Mouse (Mus musculus) liver, embryonic 14.5 days (tissue): ENCODE measurements around the gene Hoxd11.

Experiments
- CTCF ChIP-seq: IDR thresholded peaks from 2 replicates; pipeline ENCODE4 v1.5.1; 2016; ENCODE audit warnings: antibody characterized with exemption, low read depth, control low read depth
- EP300 ChIP-seq: IDR thresholded peaks from 2 replicates; pipeline ENCODE4 v1.6.1; 2016; ENCODE audit warnings: antibody characterized with exemption, low read depth

DNA sequence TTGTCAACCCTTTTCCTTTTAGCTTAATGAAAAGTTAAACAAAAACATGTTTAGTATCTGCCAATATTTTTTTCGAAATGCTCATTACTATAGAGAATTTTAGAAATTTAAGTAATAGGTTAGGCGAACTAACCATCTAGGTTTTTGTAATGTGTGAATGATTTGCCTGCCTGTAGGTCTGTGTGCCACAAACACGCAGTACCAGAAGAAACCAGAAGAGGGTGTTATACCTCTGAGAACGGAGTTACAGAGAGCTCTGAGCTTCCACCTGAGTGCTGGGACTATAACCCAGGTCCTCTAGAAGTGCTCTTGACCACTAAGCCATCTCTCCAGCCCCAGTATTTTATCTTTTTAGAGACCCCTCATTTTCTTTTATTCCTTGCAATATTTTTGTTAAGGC, 43.9 kb upstream of the Hoxd11 start:
- no peak for TF ChIP-seq CTCF
- no peak for TF ChIP-seq EP300
